Mouse (Mus musculus) monocyte, adult 2 months (primary cell): ENCODE data around the gene Agap1.

Experiments
- DNase-seq, 2 experiments: peaks; one replicate each; pipeline ENCODE4 v3.0.0; 2022; ENCODE audit warnings: low spot score in 2 of 2, low read depth in 1 of 2

Gene Agap1

GRCm38 (mm10) chr1:89574941-89575890 is 120.6 kb downstream of the Agap1 start:
- no peak for DNase-seq

- DNase-seq, result no peak
Observed at GRCm38 (mm10) chr1:89576174-89576890, 121.7 kb downstream of the Agap1 start.

GRCm38 (mm10) chr1:89576985-89577384 is 122.4 kb downstream of the Agap1 start:
- no peak for DNase-seq

- DNase-seq, result no peak
Observed at GRCm38 (mm10) chr1:89580031-89580998, 125.7 kb downstream of the Agap1 start.

- no peak for DNase-seq
Observed at GRCm38 (mm10) chr1:89580999-89581765, 126.6 kb downstream of the Agap1 start.

- no peak for DNase-seq
Observed at GRCm38 (mm10) chr1:89581766-89582125, 127.1 kb downstream of the Agap1 start.

GRCm38 (mm10) chr1:89583369-89583768 is 128.8 kb downstream of the Agap1 start:
- no peak for DNase-seq

GRCm38 (mm10) chr1:89586991-89587683 is 132.5 kb downstream of the Agap1 start:
- DNase-seq, result no peak

- DNase-seq, result no peak
Observed at GRCm38 (mm10) chr1:89588154-89588553, 133.5 kb downstream of the Agap1 start.

GRCm38 (mm10) chr1:89590994-89591393 is 136.4 kb downstream of the Agap1 start:
- DNase-seq, result no peak

GRCm38 (mm10) chr1:89593219-89593618 is 138.6 kb downstream of the Agap1 start:
- DNase-seq, result no peak

- DNase-seq, result no peak
Observed at GRCm38 (mm10) chr1:89594999-89595398, 140.4 kb downstream of the Agap1 start.

- DNase-seq, result no peak
Observed at GRCm38 (mm10) chr1:89595421-89595820, 140.8 kb downstream of the Agap1 start.

GRCm38 (mm10) chr1:89596223-89596622 is 141.6 kb downstream of the Agap1 start:
- DNase-seq, result no peak

GRCm38 (mm10) chr1:89598906-89599305 is 144.3 kb downstream of the Agap1 start:
- no peak for DNase-seq

- no peak for DNase-seq
Observed at GRCm38 (mm10) chr1:89599983-89600741, 145.6 kb downstream of the Agap1 start.

- DNase-seq, result no peak
Observed at GRCm38 (mm10) chr1:89601349-89601748, 146.7 kb downstream of the Agap1 start.

GRCm38 (mm10) chr1:89602879-89603278 is 148.3 kb downstream of the Agap1 start:
- DNase-seq, result no peak

GRCm38 (mm10) chr1:89606612-89607011 is 152.0 kb downstream of the Agap1 start:
- DNase-seq, result no peak
